Mouse (Mus musculus) neutrophil, adult 5-6 weeks (primary cell): ENCODE results near the gene Gm21028. TPM values are rescaled to one million over a fixed set of nuclear protein-coding genes. Genes with fewer than 3 reads are reported as not detected.
"Not testable (repeated sequence)": the region's sequence is repeated elsewhere in the genome, so short reads cannot be mapped to it uniquely, and the experiment has no call there.

ENCODE experiments used
- ATAC-seq: fragments of 151-379, 151-347 bp; 2 replicates; pipeline ENCODE4 v1.8.0; 2017; ENCODE audit warnings: mild to moderate bottlenecking, moderate TSS enrichment; ENCODE audit not compliant: insufficient number of reproducible peaks, poor library complexity, low FRiP score, severe bottlenecking; ENCODE audit errors: extremely low read depth
- total RNA-seq: library from RNA; stranded (forward); fragments of 200-1000 nt; gene quantifications from 2 replicates; pipeline ENCODE4 v1.2.3, GENCODE M21; 2017

The Gm21028 gene
- total RNA-seq, result not detected in 2 replicates

GRCm38 (mm10) chr7:42578488-42578887, at the start of gene Gm21028:
Gm21028 (minus strand) TSS chr7:42578588.
- ATAC-seq, result no peak

DNA sequence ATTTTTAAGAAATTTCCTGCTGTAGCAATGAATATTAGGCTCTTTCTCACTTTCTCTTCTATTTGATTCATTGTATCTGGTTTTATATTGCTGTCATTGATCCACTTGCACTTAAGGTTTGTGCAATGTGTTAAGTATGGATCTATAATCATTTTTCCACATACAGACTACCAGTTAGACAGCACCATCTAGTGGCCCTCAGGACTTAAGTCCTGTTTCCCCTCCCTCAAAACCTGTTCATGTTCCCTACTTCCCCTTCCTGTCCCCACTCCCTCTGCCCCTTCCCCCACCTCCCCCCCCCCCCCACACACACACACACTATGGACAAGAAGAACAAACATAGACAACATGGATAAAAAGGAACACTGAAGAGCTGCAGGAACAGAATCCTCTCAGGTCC, 17.3 kb upstream of the Gm21028 start:
- not testable (repeated sequence) for ATAC-seq

- not testable (repeated sequence) for ATAC-seq
Measured at GRCm38 (mm10) chr7:42592413-42592812, 14.0 kb upstream of the Gm21028 start, which contains the start of gene Zfp977. Zfp977 (minus strand) TSS chr7:42592547.

GRCm38 (mm10) chr7:42591311-42591710, 12.9 kb upstream of the Gm21028 start:
- not testable (repeated sequence) for ATAC-seq

DNA sequence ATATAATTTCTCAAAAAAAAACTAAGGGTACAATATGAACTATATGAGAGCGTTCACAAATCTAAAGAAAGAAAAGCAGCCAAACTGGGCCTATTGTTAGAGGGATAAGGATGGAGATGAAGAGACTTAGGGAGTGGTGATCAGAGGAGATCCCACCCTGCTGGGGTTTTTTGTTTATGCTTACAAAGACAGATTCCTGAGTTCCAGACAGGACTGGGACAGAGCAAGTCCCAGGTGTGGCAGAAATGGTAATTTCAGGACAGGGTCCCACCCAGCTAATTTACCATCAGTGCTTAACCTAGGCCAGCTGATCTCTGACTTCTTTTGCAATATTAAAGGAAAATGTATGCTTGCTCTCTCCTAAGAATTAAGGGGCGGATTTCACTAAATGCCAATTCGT, 26.6 kb downstream of the Gm21028 start:
- no peak for ATAC-seq

Other genes with a start within 250 kb of the Gm21028 start
- not detected in 2 replicates for gene 4933421I07Rik, start 130.5 kb downstream of the Gm21028 start, total RNA-seq
- gene Zfp141, start 72.8 kb downstream of the Gm21028 start, total RNA-seq, result 13.1 and 15.0 TPM in 2 replicates
- gene Zfp977, start 14.0 kb upstream of the Gm21028 start, total RNA-seq, result 0.58 TPM in 1 of 2 replicates, not detected in the other
- 0.25 and 0.70 TPM in 2 replicates for gene Zfp976, start 64.0 kb upstream of the Gm21028 start, total RNA-seq
- 2.0 and 2.1 TPM in 2 replicates for gene Zfp975, start 114.2 kb upstream of the Gm21028 start, total RNA-seq
- gene Gm17067, start 148.4 kb upstream of the Gm21028 start, total RNA-seq, result not detected in 2 replicates
- not detected in 2 replicates for gene Vmn2r62, start 214.9 kb upstream of the Gm21028 start, total RNA-seq